Mouse (Mus musculus) limb, embryonic 11.5 days (tissue): ENCODE data around the gene Gm11034. TPM values are rescaled to one million over a fixed set of nuclear protein-coding genes. Genes with fewer than 3 reads are reported as not detected.
A peak's percentile ranks its signal among the peaks of the same experiment; 100 is the strongest.

Experiments used
- ATAC-seq: fragments of 200-750 bp; cut with Nextera tagmentation; 2 replicates; pipeline ENCODE4 v1.8.0; 2017; ENCODE audit warnings: low read depth; ENCODE audit not compliant: insufficient number of reproducible peaks, low FRiP score, low TSS enrichment
- DNase-seq: peaks from one replicate; pipeline ENCODE4 v3.0.0-alpha.2; 2015; ENCODE audit warnings: low spot score
- H3K27ac ChIP-seq: fragments of 300-500 bp; sonication (generic); replicated peaks from 2 replicates; pipeline ENCODE4 v1.5.1; 2014; ENCODE audit warnings: low read depth, mild to moderate bottlenecking, low read length
- H3K27me3 ChIP-seq: fragments of 300-500 bp; sonication (generic); 2 replicates; pipeline ENCODE4 v1.6.1; 2014; ENCODE audit warnings: mild to moderate bottlenecking, low read length, mixed read lengths; ENCODE audit not compliant: control insufficient read depth, insufficient read depth
- H3K36me3 ChIP-seq: fragments of 300-500 bp; sonication (generic); 2 replicates; pipeline ENCODE4 v1.6.1; 2014; ENCODE audit warnings: mild to moderate bottlenecking, low read length, moderate library complexity, mixed read lengths; ENCODE audit not compliant: control insufficient read depth, insufficient read depth
- H3K4me1 ChIP-seq: fragments of 300-500 bp; sonication (generic); 2 replicates; pipeline ENCODE4 v1.6.1; 2014; ENCODE audit warnings: low read length, mixed read lengths; ENCODE audit not compliant: control insufficient read depth, insufficient read depth
- H3K4me2 ChIP-seq: fragments of 300-500 bp; sonication (generic); 2 replicates; pipeline ENCODE4 v1.6.1; 2014; ENCODE audit warnings: low read depth, mild to moderate bottlenecking, moderate library complexity; ENCODE audit not compliant: severe bottlenecking
- H3K4me3 ChIP-seq: fragments of 300-500 bp; sonication (generic); 2 replicates; pipeline ENCODE4 v1.5.1; 2014; ENCODE audit warnings: low read depth, low read length
- H3K9ac ChIP-seq: fragments of 300-500 bp; sonication (generic); 2 replicates; pipeline ENCODE4 v1.6.1; 2014; ENCODE audit warnings: mild to moderate bottlenecking, low read length
- H3K9me3 ChIP-seq: fragments of 300-500 bp; sonication (generic); 2 replicates; pipeline ENCODE4 v1.6.1; 2016; ENCODE audit warnings: low read length; ENCODE audit not compliant: control insufficient read depth
- WGBS: fragments of 180-500 bp; shearing (Covaris S2); extraction: QIAGEN DNeasy Blood & Tissue Kit; methylation state at CpG from one replicate; pipeline ENCODE4 v1.1.7; 2014; 5-methylcytosine and 5-hydroxymethylcytosine counted together
- polyA plus RNA-seq: library from polyadenylated mRNA; unstranded; fragments of >200 nt; fragmentation: Nextera tagmentation; extraction: Ambion mirVana; gene quantifications from 2 replicates; pipeline ENCODE4 v1.2.1, GENCODE M21; 2014

Gene Gm11034
- polyA plus RNA-seq = not detected in 2 replicates

GRCm38 (mm10) chr8:72213536-72213935 is at the start of gene Gm11034:
Gm11034 (minus strand) TSS chr8:72213636.
- DNase-seq (no peak), ATAC-seq (no peak)
- H3K4me2 ChIP-seq = no peak within 1 kb of the TSS
- no peaks in the 10 kb centered on the region for H3K27me3 ChIP-seq
- 81% methylated on average over 4 of the region's 4 CpGs for WGBS
- no peak within 1 kb of the TSS for H3K27ac ChIP-seq
- no peaks in the 10 kb centered on the region for H3K36me3 ChIP-seq
- H3K4me3 ChIP-seq = no peak within 1 kb of the TSS
- no peaks in the 10 kb centered on the region for H3K9me3 ChIP-seq
- no peak within 1 kb of the TSS for H3K9ac ChIP-seq
- H3K4me1 ChIP-seq = no peaks in the 10 kb centered on the region

GRCm38 (mm10) chr8:72262756-72263155 is 49.3 kb upstream of the Gm11034 start:
- DNase-seq = no peak

GRCm38 (mm10) chr8:72261872-72262271 is 48.4 kb upstream of the Gm11034 start:
- H3K27me3 ChIP-seq = no peaks in the 10 kb centered on the region
- no peaks in the 10 kb centered on the region; the same call in 1 of the 2 replicates for H3K4me1 ChIP-seq
- no peak overlapping the region for H3K4me2 ChIP-seq
- 50% methylated on average over 5 of the region's 5 CpGs for WGBS
- ATAC-seq (no peak), DNase-seq (no peak)
- H3K9ac ChIP-seq = no peak overlapping the region
- H3K9me3 ChIP-seq = no peaks in the 10 kb centered on the region
- no peaks in the 10 kb centered on the region for H3K36me3 ChIP-seq
- H3K4me3 ChIP-seq = no peak overlapping the region
- no peak overlapping the region for H3K27ac ChIP-seq

More at GRCm38 (mm10) chr8:72262756-72263155, 49.3 kb upstream of the Gm11034 start:
- Histone ChIP-seq H3K4me1 (no peaks in the 10 kb centered on the region; the same call in 1 of the 2 replicates), H3K9ac (no peak overlapping the region), H3K4me3 (no peak overlapping the region), H3K9me3 (no peaks in the 10 kb centered on the region), H3K36me3 (no peaks in the 10 kb centered on the region), H3K4me2 (no peak overlapping the region), H3K27ac (no peak overlapping the region), H3K27me3 (no peaks in the 10 kb centered on the region)
- ATAC-seq = no peak
- WGBS = 87% methylated on average over 2 of the region's 2 CpGs

GRCm38 (mm10) chr8:72261431-72261830 is 48.0 kb upstream of the Gm11034 start:
- Histone ChIP-seq H3K4me1 (no peaks in the 10 kb centered on the region; the same call in 1 of the 2 replicates), H3K9me3 (no peaks in the 10 kb centered on the region), H3K27ac (no peak overlapping the region), H3K4me3 (no peak overlapping the region), H3K36me3 (no peaks in the 10 kb centered on the region), H3K27me3 (no peaks in the 10 kb centered on the region), H3K4me2 (no peak overlapping the region), H3K9ac (no peak overlapping the region)
- DNase-seq (no peak), ATAC-seq (no peak)

- Histone ChIP-seq H3K9ac (no peak overlapping the region), H3K4me1 (no peaks in the 10 kb centered on the region; the same call in 1 of the 2 replicates), H3K36me3 (no peaks in the 10 kb centered on the region), H3K4me2 (no peak overlapping the region), H3K27ac (no peak overlapping the region), H3K9me3 (no peaks in the 10 kb centered on the region), H3K27me3 (no peaks in the 10 kb centered on the region), H3K4me3 (no peak overlapping the region)
- ATAC-seq (peak; percentile 67; the same call in 1 of the 2 replicates), DNase-seq (peak; percentile 84)
- WGBS = 24% methylated on average over 2 of the region's 2 CpGs
These were observed 47.6 kb upstream of the Gm11034 start for GRCm38 (mm10) chr8:72261019-72261418.

GRCm38 (mm10) chr8:72260585-72260984 is 47.1 kb upstream of the Gm11034 start:
- H3K27ac ChIP-seq = no peak overlapping the region
- no peaks in the 10 kb centered on the region for H3K9me3 ChIP-seq
- DNase-seq (no peak), ATAC-seq (no peak)
- 62% methylated on average over 4 of the region's 4 CpGs for WGBS
- H3K4me1 ChIP-seq = no peaks in the 10 kb centered on the region; the same call in 1 of the 2 replicates
- H3K27me3 ChIP-seq = no peaks in the 10 kb centered on the region
- no peaks in the 10 kb centered on the region for H3K36me3 ChIP-seq
- H3K9ac ChIP-seq = no peak overlapping the region
- no peak overlapping the region for H3K4me3 ChIP-seq
- no peak overlapping the region for H3K4me2 ChIP-seq

GRCm38 (mm10) chr8:72259862-72260261 is 46.4 kb upstream of the Gm11034 start:
- no peaks in the 10 kb centered on the region for H3K9me3 ChIP-seq
- H3K9ac ChIP-seq = no peak overlapping the region
- H3K27me3 ChIP-seq = no peaks in the 10 kb centered on the region
- WGBS = 74% methylated on average over 2 of the region's 2 CpGs
- DNase-seq = no peak
- ATAC-seq = no peak
- H3K4me3 ChIP-seq = no peak overlapping the region
- H3K4me1 ChIP-seq = no peaks in the 10 kb centered on the region; the same call in 1 of the 2 replicates
- H3K27ac ChIP-seq = no peak overlapping the region
- no peaks in the 10 kb centered on the region for H3K36me3 ChIP-seq
- no peak overlapping the region for H3K4me2 ChIP-seq

GRCm38 (mm10) chr8:72257902-72258238 is 44.4 kb upstream of the Gm11034 start:
- Histone ChIP-seq H3K4me1 (no peaks in the 10 kb centered on the region; the same call in 1 of the 2 replicates), H3K9ac (no peak overlapping the region), H3K9me3 (no peaks in the 10 kb centered on the region), H3K4me3 (no peak overlapping the region), H3K36me3 (no peaks in the 10 kb centered on the region; the same call in 1 of the 2 replicates), H3K27me3 (no peaks in the 10 kb centered on the region), H3K4me2 (no peak overlapping the region), H3K27ac (no peak overlapping the region)
- ATAC-seq (no peak), DNase-seq (no peak)
- 100% methylated on average over 1 of the region's 1 CpGs for WGBS
